Mouse (Mus musculus) heart, postnatal 0 days (tissue): ENCODE data around the gene Tfr2. TPM values are rescaled to one million over a fixed set of nuclear protein-coding genes. Genes with fewer than 3 reads are reported as not detected.

Experiments used
- ATAC-seq: fragments of 200-750 bp; cut with Nextera tagmentation; 2 replicates; pipeline ENCODE4 v1.8.0; 2017; ENCODE audit warnings: low read depth, moderate number of reproducible peaks, moderate library complexity; ENCODE audit not compliant: insufficient read depth
- DNase-seq: peaks from one replicate; pipeline ENCODE4 v3.0.0-alpha.2; 2016; ENCODE audit warnings: low spot score
- H3K27ac ChIP-seq: fragments of 300-500 bp; sonication (generic); 2 replicates; pipeline ENCODE4 v1.5.1; 2014; ENCODE audit warnings: low read depth, mild to moderate bottlenecking
- H3K27me3 ChIP-seq: fragments of 300-500 bp; sonication (generic); 2 replicates; pipeline ENCODE4 v1.6.1; 2014; ENCODE audit warnings: low read length, mixed read lengths; ENCODE audit not compliant: control insufficient read depth, insufficient read depth
- H3K36me3 ChIP-seq: fragments of 300-500 bp; sonication (generic); replicated peaks from 2 replicates; pipeline ENCODE4 v1.6.1; 2014; ENCODE audit warnings: low read length, mixed read lengths; ENCODE audit not compliant: control insufficient read depth, insufficient read depth
- H3K4me1 ChIP-seq: fragments of 300-500 bp; sonication (generic); 2 replicates; pipeline ENCODE4 v1.6.1; 2014; ENCODE audit warnings: antibody characterized with exemption; ENCODE audit not compliant: control insufficient read depth, insufficient read depth
- H3K4me2 ChIP-seq: fragments of 300-500 bp; sonication (generic); 2 replicates; pipeline ENCODE4 v1.6.1; 2014; ENCODE audit warnings: low read depth, mild to moderate bottlenecking, low read length, moderate library complexity
- H3K4me3 ChIP-seq: fragments of 300-500 bp; sonication (generic); 2 replicates; pipeline ENCODE4 v1.5.1; 2014; ENCODE audit warnings: low read depth, low read length
- H3K9ac ChIP-seq: fragments of 300-500 bp; sonication (generic); replicated peaks from 2 replicates; pipeline ENCODE4 v1.6.1; 2014; ENCODE audit warnings: low read depth, low read length, mixed read lengths
- H3K9me3 ChIP-seq: fragments of 300-500 bp; sonication (generic); replicated peaks from 2 replicates; pipeline ENCODE4 v1.6.1; 2016; ENCODE audit warnings: low read length; ENCODE audit not compliant: control insufficient read depth
- CTCF ChIP-seq: IDR thresholded peaks from 2 replicates; pipeline ENCODE4 v1.5.1; 2016; ENCODE audit warnings: antibody characterized with exemption, control low read depth, low read depth
- EP300 ChIP-seq: IDR thresholded peaks from 2 replicates; pipeline ENCODE4 v1.6.1; 2016; ENCODE audit warnings: antibody characterized with exemption, low read depth
- WGBS: fragments of 180-500 bp; shearing (Covaris S2); extraction: QIAGEN DNeasy Blood & Tissue Kit; methylation state at CpG from one replicate; pipeline ENCODE4 v1.1.7; 2014; 5-methylcytosine and 5-hydroxymethylcytosine counted together
- polyA plus RNA-seq: library from polyadenylated mRNA; unstranded; fragments of >200 nt; fragmentation: Nextera tagmentation; extraction: Ambion mirVana; gene quantifications from 2 replicates; pipeline ENCODE4 v1.2.1, GENCODE M21; 2015
- total RNA-seq: library from RNA; depleted of rRNA; stranded (reverse); fragments of >200 nt; gene quantifications from 2 replicates; pipeline ENCODE4 v1.2.3, GENCODE M21; 2014; ENCODE audit warnings: low replicate concordance

Tfr2 gene
- total and polyA plus RNA-seq, 2 experiments from 2014 or later, result 0.07 TPM; not detected in 1

DNA sequence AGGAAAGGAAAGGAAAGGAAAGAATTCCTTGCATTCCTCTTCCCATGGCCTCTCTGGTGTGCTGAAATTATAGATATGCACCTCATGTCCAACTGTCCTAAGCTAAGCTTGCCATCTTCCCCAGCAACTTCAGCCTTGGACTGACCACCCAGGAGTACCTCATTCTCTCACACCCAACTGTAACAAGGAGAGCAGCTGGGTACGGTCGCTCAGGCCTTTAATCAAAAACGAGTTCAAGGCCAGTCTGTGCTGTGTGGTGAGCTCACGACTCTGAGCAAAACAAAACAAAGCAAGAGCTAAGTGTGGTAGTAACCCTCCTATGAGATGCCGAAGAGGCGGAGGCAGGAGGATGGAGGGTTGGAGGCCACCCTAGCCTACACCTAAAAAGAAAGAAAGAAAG is 28.6 kb upstream of the Tfr2 start:
- Histone ChIP-seq H3K4me1 (peaks cover 4% of the 10 kb centered on the region), H3K4me3 (no peak overlapping the region), H3K4me2 (no peak overlapping the region), H3K9me3 (no peaks in the 10 kb centered on the region), H3K9ac (no peak overlapping the region), H3K36me3 (no peaks in the 10 kb centered on the region), H3K27me3 (no peaks in the 10 kb centered on the region), H3K27ac (no peak overlapping the region)
- ATAC-seq (no peak), DNase-seq (no peak)
- TF ChIP-seq EP300 (no peak), CTCF (no peak)
- 70% methylated on average over 6 of the region's 6 CpGs for WGBS

GRCm38 (mm10) chr5:137541768-137542540 is 27.7 kb upstream of the Tfr2 start:
- Histone ChIP-seq H3K4me2 (no peak overlapping the region), H3K36me3 (no peaks in the 10 kb centered on the region), H3K27me3 (no peaks in the 10 kb centered on the region), H3K9me3 (no peaks in the 10 kb centered on the region), H3K4me1 (peaks cover 4% of the 10 kb centered on the region), H3K27ac (no peak overlapping the region), H3K4me3 (no peak overlapping the region), H3K9ac (no peak overlapping the region)
- WGBS, result 55% methylated on average over 5 of the region's 5 CpGs
- DNase-seq (no peak), ATAC-seq (no peak)
- TF ChIP-seq CTCF (no peak), EP300 (no peak)

- TF ChIP-seq CTCF (no peak), EP300 (no peak)
- no peaks in the 10 kb centered on the region for H3K36me3 ChIP-seq
- no peak overlapping the region for H3K4me3 ChIP-seq
- DNase-seq, result no peak
- no peaks in the 10 kb centered on the region for H3K27me3 ChIP-seq
- no peak overlapping the region for H3K4me2 ChIP-seq
- no peak overlapping the region for H3K27ac ChIP-seq
- no peaks in the 10 kb centered on the region for H3K4me1 ChIP-seq
- no peak for ATAC-seq
- H3K9me3 ChIP-seq, result no peaks in the 10 kb centered on the region
- 58% methylated on average over 6 of the region's 6 CpGs for WGBS
- no peak overlapping the region for H3K9ac ChIP-seq
These were observed 24.7 kb upstream of the Tfr2 start for GRCm38 (mm10) chr5:137544926-137545325.

DNA sequence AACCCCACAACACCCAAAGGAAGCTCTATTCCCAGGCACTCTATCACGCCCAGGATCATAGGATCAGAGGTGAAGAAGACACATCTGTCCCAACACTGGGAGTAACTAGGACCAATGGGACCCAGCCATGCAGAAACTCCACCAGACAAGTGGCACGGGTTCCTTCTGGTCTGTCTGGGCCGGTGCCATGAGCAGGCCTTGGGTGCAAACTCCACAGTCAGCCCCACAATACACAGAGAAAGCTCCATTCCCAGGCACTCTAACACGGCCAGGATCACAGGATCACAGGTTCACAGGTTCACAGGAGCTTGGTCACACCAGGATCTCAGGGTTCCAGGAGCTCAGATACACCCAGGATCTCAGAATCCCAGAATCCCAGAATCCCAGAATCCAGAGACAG is 24.0 kb upstream of the Tfr2 start:
- H3K27me3 ChIP-seq, result no peaks in the 10 kb centered on the region
- no peak overlapping the region for H3K4me3 ChIP-seq
- no peak overlapping the region for H3K27ac ChIP-seq
- no peaks in the 10 kb centered on the region for H3K9me3 ChIP-seq
- WGBS, result 68% methylated on average over 4 of the region's 4 CpGs
- no peak for ATAC-seq
- H3K36me3 ChIP-seq, result no peaks in the 10 kb centered on the region
- H3K4me2 ChIP-seq, result no peak overlapping the region
- TF ChIP-seq EP300 (no peak), CTCF (no peak)
- DNase-seq, result no peak
- no peak overlapping the region for H3K9ac ChIP-seq
- no peaks in the 10 kb centered on the region for H3K4me1 ChIP-seq

DNA sequence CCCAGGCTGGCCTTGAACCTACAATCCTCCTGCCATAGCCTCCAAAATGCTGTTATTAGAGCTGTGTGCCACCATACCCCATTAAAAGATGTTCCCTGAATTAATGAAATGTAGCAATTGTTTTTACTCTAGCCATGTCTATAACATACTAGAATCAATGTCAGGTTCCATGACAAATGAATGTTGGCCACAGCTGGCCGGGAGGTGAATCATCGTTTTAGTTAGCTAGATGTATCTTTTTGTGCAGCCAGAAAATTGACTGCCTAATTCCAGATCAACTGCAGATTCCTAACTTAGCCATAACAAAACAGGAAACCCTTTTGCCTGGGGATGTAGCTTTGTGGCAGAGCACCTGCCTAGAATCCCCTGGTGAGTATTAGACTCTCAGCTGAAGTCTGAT is 19.8 kb upstream of the Tfr2 start:
- no peak for ATAC-seq
- DNase-seq, result no peak

DNA sequence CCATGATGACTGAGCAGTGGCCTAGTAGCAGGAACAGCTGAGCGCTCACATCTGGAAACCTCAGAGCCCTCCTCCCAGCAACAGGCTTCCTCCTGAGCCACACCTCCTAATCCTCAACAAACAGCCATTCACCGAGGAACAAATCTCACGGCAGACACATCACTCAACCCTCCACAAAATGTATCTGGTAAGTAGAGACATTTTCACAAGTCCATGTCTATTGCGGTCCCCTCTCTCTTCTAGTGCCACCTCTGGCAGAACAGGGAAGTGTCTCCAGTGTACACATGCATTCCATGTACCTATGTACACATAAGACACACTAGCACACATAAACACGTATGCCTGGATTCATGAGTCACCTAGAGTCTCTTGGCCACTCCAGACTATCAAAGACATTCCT is 18.5 kb upstream of the Tfr2 start:
- no peaks in the 10 kb centered on the region for H3K4me1 ChIP-seq
- TF ChIP-seq CTCF (no peak; the same call in 1 of the 2 replicates), EP300 (no peak)
- no peak overlapping the region for H3K9ac ChIP-seq
- DNase-seq (no peak), ATAC-seq (no peak)
- no peaks in the 10 kb centered on the region for H3K36me3 ChIP-seq
- WGBS, result 73% methylated on average over 5 of the region's 5 CpGs
- H3K4me2 ChIP-seq, result no peak overlapping the region
- peaks cover 25% of the 10 kb centered on the region for H3K27me3 ChIP-seq
- H3K27ac ChIP-seq, result no peak overlapping the region
- no peaks in the 10 kb centered on the region for H3K9me3 ChIP-seq
- H3K4me3 ChIP-seq, result no peak overlapping the region

More for the DNA sequence above, 19.8 kb upstream of the Tfr2 start:
- WGBS, result 75% methylated on average over 2 of the region's 2 CpGs
- no peak overlapping the region for H3K4me2 ChIP-seq
- H3K4me3 ChIP-seq, result no peak overlapping the region
- H3K27me3 ChIP-seq, result peaks cover 19% of the 10 kb centered on the region
- no peaks in the 10 kb centered on the region for H3K4me1 ChIP-seq
- no peak overlapping the region for H3K27ac ChIP-seq
- H3K9ac ChIP-seq, result no peak overlapping the region
- no peaks in the 10 kb centered on the region for H3K9me3 ChIP-seq
- TF ChIP-seq CTCF (no peak), EP300 (no peak)
- no peaks in the 10 kb centered on the region for H3K36me3 ChIP-seq
